Mouse (Mus musculus) layer of hippocampus, postnatal 25 days (tissue): ENCODE measurements around the gene Asb2. TPM values are rescaled to one million over a fixed set of nuclear protein-coding genes. Genes with fewer than 3 reads are reported as not detected.

ENCODE experiments used
- DNase-seq, 2 experiments: peaks; one replicate each; pipeline ENCODE4 v3.0.0; 2022; ENCODE audit warnings: mixed read lengths in 2 of 2, low spot score in 1 of 2; ENCODE audit errors: extremely low spot score in 1 of 2
- total RNA-seq, 2 experiments: library from RNA; stranded (reverse); gene quantifications; 2 replicates each; pipeline ENCODE4 v1.2.3; 2021

The Asb2 gene
- total RNA-seq, 2 experiments from 2014 or later = 1.9 to 2.2 TPM

DNA sequence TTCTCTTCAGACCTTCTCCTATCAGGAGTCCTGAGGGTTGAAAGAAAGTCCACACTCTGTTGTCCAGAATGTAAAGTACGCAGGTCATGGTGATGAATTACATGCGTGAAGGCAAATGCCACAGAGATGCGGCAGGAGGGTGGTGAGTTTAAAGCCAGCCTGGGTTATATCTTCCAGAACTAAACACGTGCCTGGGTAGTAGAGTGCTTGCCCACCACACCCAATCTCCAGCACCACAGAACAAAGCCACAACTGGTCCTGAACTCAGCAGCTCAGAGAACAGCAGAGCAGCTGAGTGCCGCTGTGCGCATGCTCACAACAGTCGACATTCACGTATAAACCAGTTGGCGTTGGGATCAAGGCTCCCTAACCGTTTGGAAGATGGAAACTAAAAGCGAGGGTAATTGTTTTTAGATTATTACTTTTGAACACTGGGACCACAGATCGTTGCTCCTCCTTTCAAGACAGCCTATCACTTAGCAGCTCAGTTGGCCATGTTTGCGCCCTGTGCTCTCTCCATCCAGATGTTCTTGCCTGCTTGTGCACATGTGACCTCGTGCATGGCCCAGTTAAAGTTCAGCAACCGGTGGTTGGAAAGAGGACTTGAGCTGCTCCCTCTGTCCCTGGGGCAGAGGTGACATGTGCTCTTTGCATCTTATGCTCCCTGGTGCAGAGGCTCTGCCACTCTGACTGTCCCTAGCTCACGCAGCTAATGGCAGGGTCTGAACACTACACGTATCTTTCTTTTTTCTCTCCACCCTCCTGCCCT lies 5.9 kb upstream of the Asb2 start:
- no peak for DNase-seq

DNA sequence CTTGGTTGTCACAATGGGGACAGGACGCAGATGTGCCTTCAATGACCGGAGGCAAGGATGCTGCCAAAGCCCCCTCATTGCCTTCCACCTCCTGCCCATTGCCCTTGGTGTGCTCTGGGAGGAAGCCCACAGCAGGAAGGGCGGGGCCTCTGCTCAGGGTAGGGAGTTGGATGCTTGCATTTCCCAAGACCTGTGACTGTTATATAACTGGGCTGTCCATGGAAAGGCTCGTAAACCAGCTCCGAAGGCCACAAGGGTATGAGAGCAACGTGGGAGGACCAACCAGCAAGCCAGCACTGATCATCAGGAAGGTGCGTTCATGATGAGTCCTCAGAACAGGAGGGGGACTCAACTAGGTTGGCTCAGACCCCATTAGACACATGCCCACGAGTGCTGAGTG lies 5.0 kb upstream of the Asb2 start:
- DNase-seq = no peak

DNA sequence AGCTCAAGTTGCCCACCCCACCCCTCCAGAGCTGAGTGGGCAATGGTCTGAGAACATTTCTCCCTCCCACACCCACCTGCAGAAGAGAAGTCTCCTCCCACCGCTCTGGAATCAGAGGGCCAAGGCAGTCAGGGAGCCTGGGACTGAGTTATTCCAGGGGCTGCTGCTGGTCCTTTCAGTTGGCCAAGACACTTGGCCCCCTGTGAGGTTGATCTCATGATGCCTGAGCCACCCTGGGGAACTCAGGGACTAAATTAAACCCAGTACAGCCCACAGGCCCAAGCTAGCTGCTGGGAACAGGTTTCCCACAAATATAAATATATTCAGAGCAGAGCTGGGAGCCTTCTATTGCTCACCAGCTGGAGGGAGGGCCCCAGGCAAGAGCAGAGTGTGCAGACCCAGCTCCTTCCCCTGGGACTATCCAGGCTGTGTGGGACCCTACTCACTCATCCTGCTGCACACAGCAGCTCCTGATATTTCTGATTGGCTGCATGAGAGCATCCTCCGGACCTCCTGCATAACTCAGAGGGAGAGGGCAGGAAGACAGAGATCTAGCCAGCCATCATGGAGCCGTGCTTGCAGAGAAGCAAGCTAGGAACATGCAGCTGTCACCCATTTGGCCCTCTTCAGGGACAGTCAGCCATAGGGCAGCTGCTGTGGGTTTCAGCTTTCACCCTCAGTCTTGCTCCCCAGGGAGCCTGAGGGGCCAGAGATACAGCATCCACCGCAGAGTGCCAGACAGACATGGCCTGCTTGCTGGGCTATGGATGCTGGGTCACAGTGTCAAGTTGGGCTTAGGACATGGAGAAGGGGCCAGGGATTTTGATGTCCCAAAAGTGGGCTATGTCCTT lies 3.4 kb upstream of the Asb2 start:
- no peak for DNase-seq

- no peak for DNase-seq
Observed at GRCm38 (mm10) chr12:103358216-103358615, 2.4 kb upstream of the Asb2 start.

DNA sequence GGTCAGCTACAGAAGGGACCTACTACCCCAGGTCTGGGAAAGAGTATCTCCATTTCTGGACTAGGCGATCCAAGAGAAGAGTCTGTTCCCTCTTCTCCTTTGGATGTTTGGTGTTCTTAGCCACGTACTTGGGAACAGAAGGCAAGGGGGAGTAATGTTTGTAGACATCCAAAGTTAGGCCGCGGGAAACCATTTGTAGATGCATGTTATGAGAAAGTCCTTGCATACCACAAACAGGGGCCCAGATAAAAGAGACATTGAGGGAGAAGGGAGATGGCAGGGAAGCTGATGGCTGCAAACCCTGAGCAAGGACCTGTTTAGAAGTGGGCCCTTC lies 581 bp upstream of the Asb2 start:
- DNase-seq = no peak

DNA sequence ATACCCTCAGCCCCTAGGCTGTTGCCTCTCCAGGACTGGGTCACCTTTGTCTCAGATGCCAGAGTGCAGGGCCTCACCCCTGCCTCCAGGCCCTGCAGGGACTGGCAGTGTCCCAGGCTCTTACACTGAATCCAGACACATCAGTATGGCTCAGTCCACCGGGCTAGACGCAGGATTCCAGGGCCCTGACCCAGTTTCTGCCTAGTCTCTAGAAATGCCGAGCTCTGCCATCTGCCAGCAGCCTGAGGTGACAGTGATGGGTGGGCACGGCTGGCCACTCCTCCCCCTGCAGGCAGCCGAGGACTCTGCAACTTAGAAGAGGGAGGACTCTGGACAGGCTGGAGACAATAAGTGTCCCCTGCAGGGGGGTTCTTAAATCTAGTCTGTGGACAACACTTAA lies 2.3 kb downstream of the Asb2 start:
- DNase-seq = no peak

DNA sequence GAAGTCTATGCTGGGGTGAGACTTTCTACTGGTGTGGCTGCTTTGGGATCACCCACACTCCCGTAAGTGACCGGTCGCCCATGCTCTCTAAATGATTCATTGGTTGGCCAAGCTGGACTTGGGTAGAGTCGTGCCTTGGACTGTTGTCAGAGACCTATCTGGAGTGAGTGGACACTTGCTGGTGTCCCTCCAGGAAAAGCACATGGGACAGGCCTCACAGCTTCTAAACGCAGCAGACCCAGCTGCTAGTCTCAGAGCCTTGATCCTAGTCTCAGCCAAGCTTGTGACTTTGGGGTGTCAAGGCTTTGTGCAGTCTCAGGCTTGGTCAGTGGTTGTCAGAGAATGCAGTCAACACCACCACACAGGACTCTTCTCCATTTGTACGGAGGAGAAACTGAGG lies 3.1 kb downstream of the Asb2 start:
- no peak for DNase-seq

- peak; percentile 78 to 97 for DNase-seq
Observed at GRCm38 (mm10) chr12:103348506-103348905, 7.3 kb downstream of the Asb2 start.

DNA sequence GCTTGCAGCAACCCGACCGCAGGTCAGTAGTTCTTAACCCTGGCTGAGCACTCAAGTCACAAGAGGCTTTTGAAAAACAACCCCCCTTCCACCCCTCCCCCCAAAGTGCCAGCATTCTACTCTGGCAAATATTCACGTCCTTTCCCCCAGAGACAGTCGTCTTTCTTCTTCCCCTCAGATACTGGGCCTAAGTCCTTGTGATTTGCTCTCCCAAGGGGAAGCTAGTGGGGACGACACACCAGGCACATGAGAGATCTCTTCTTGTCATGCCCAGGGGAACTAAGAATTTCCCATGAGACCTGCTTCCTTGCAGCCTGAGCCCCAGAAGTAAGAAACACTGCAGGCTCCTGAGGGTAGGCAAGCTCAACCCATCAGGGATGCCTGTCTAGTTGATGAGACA lies 8.4 kb downstream of the Asb2 start:
- no peak for DNase-seq

DNA sequence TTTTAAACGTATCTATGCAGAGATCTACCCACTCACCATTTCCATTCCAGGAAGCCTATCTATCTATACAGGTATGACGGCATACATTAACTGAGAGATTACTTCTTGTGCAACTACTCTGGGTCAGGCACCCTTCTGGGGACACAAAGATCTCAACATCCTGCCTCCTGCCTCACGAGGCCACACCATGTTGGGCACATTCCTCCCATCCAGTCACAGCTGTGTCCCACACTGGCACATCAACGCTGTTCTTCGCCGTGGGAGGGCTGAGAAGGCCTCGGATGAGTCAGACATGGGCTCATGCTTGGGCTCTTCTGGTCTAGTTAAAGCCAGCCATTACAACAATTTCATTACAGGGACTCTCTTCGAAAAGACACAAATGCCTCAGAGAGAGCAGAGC lies 8.9 kb downstream of the Asb2 start:
- DNase-seq = no peak

DNA sequence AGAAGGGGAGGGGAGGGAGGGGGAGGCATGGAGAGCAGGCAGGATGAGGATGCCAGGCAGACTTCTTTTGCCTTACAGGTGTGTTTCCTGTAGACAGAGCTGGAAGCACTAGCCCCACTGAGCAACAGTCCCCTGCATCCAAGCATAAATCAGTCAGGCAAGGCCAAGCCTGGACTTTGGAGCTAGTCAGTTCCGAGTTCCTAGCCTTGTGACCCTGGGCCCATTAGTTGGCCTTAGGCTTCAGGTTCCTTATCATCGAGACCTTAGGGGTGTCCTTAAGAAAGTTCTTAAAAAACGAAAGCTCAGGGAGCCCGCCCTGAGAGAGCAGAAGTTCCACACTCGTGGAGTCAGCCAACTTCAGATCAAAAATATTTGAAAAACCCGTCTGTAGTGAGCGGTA lies 10.9 kb downstream of the Asb2 start:
- DNase-seq = no peak

DNA sequence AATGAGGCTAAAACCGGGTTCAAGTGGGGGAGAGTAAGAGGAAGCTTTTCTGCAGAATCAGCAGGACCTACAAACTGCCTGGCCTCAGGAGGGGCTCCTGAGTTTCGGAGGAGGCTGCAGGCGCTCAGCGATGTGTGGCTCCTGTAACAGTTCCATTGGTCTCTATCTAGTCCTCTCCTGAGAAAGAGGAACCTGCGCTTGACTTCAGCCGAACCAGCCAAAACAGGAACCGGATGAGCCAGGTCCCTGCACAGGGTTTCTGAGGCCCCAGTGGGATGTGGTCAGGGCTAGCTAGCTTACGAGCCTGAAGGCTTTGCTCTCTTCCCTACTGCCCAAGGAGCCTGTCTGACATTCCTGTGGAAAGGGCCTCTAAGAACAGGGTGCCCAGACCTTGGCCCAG lies 12.3 kb downstream of the Asb2 start:
- no peak for DNase-seq

- DNase-seq = no peak
Observed at GRCm38 (mm10) chr12:103341212-103341611, 14.6 kb downstream of the Asb2 start.

GRCm38 (mm10) chr12:103338162-103338798 lies 17.5 kb downstream of the Asb2 start:
- DNase-seq = no peak

GRCm38 (mm10) chr12:103336766-103337165 lies 19.0 kb downstream of the Asb2 start:
- DNase-seq = no peak

- DNase-seq = no peak
Observed at GRCm38 (mm10) chr12:103333426-103333825, 22.4 kb downstream of the Asb2 start.

DNA sequence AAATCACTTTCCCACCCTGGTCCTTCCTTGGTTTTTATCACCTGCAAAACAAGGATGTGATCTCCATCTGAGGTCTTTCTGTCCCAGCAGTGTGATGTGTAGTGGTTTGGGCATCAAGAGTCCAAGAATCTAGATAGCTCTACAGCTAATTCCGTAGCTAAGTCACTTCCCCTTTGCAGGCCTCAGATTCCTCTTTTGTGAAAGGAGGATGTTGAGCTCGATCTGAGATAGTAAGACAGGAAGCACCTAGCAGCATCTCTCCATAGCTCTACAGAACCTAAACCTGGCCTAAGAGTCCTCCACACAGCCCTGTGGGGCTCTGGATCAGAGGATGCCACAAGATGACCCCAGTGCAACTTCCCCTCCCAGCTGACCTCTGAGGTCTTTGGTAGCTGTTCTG lies 22.9 kb downstream of the Asb2 start:
- DNase-seq = no peak

DNA sequence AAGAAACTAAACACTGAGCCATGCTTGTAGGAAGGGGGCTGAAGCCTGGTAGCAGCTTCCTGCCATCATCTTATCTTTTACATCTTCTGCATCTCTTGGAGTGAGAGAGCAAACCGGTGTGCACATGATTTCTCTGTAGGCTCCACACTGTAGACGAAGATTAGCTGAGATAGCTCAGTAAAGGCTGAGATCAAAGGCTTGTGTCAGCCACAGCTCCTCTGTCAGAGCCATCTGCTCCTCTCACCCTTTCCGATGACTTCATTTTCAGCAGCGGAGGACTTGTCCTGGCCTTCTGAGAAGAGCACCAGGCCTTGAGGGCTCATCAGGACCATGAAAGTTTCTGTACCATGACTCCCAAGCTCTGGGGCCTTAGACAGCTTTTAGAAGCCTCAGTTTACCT lies 24.3 kb downstream of the Asb2 start:
- no peak for DNase-seq

GRCm38 (mm10) chr12:103328448-103329191 lies 27.2 kb downstream of the Asb2 start:
- DNase-seq = no peak

DNA sequence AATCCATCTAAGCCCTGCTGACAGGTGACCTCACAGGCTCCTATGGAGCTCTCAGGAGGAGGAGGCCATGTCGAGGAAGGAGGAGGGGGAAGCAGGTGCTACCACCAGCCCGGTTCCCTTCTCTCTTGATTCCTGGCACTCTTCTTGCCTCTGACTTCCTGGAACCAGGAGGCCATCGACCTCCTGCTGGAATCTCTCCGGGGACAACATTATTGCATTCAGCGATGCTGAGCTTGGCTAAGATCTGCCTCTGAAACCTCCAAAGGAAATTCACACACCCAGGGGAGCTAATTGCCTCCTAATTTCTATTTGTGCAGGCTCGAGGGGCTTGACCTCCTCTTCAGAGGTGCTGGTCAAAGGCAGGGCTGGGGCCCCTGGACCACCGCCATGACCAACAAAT lies 28.7 kb downstream of the Asb2 start:
- no peak for DNase-seq

DNA sequence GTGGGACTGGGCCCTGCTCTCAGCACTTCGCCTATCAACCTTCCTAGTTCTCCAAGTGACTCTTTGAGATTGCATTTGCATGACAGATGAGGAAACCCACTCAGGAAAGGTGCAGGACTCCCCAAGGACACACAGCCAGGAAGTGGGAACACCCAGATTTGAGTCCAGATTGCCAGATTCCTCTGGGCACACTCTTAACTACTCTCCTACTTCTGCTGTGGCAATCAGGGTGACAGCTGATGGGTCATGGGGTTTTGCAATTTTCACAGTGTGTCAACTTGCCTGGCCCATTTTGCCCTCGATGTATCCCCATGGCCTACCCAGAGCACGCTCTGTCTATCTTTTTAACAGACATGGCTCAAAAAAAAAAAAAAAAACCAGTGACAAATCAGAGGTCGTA lies 29.2 kb downstream of the Asb2 start:
- no peak for DNase-seq
